Mouse (Mus musculus): ENCODE measurements around the gene Ap3m1. TPM values are rescaled to one million over a fixed set of nuclear protein-coding genes. Genes with fewer than 3 reads are reported as not detected.

Gene Ap3m1
- polyA plus RNA-seq, 1 experiment, result 30.1 TPM

- WGBS, result 51% methylated on average over 4 of the region's 4 CpGs
- TF ChIP-seq POLR2A (IDR thresholded peaks at IDR 0.05; ENCODE audit: borderline replicate concordance, extremely low read depth, low read depth, low read length), result no peak
- no peak for TF ChIP-seq CTCF (IDR thresholded peaks at IDR 0.05; ENCODE audit: insufficient read depth, low read length)
- Histone ChIP-seq H3K4me3 (replicated peaks; ENCODE audit: extremely low read depth, low read depth, low read length) (no peak overlapping the region), H3K4me1 (ENCODE audit: control insufficient read depth, insufficient read depth, low read length) (peaks cover 11% of the 10 kb centered on the region)
- DNase-seq, result no peak
These were observed 35.2 kb upstream of the Ap3m1 start for GRCm38 (mm10) chr14:21087390-21088060.

- WGBS, result 42% methylated on average over 7 of the region's 7 CpGs
- H3K4me1 ChIP-seq (ENCODE audit: control insufficient read depth, insufficient read depth, low read length), result peaks cover 15% of the 10 kb centered on the region
- TF ChIP-seq POLR2A (IDR thresholded peaks at IDR 0.05; ENCODE audit: borderline replicate concordance, extremely low read depth, low read depth, low read length) (no peak), CTCF (IDR thresholded peaks at IDR 0.05; ENCODE audit: insufficient read depth, low read length) (no peak)
- no peak for DNase-seq
- no peak overlapping the region for H3K4me3 ChIP-seq (replicated peaks; ENCODE audit: extremely low read depth, low read depth, low read length)
These were observed 34.6 kb upstream of the Ap3m1 start for GRCm38 (mm10) chr14:21086827-21087351.

GRCm38 (mm10) chr14:21086106-21086505 lies 33.8 kb upstream of the Ap3m1 start:
- Histone ChIP-seq H3K4me1 (ENCODE audit: control insufficient read depth, insufficient read depth, low read length) (peaks cover 17% of the 10 kb centered on the region), H3K4me3 (replicated peaks; ENCODE audit: extremely low read depth, low read depth, low read length) (no peak overlapping the region)
- no peak for TF ChIP-seq CTCF (IDR thresholded peaks at IDR 0.05; ENCODE audit: insufficient read depth, low read length)
- no peak for TF ChIP-seq POLR2A (IDR thresholded peaks at IDR 0.05; ENCODE audit: borderline replicate concordance, extremely low read depth, low read depth, low read length)
- no peak for DNase-seq
- 29% methylated on average over 2 of the region's 2 CpGs for WGBS

GRCm38 (mm10) chr14:21085666-21086065 lies 33.4 kb upstream of the Ap3m1 start:
- WGBS, result 75% methylated on average over 5 of the region's 5 CpGs
- DNase-seq, result no peak
- Histone ChIP-seq H3K4me1 (ENCODE audit: control insufficient read depth, insufficient read depth, low read length) (peaks cover 17% of the 10 kb centered on the region), H3K4me3 (replicated peaks; ENCODE audit: extremely low read depth, low read depth, low read length) (no peak overlapping the region)
- no peak for TF ChIP-seq CTCF (IDR thresholded peaks at IDR 0.05; ENCODE audit: insufficient read depth, low read length)
- no peak for TF ChIP-seq POLR2A (IDR thresholded peaks at IDR 0.05; ENCODE audit: borderline replicate concordance, extremely low read depth, low read depth, low read length)

- Histone ChIP-seq H3K4me3 (replicated peaks; ENCODE audit: extremely low read depth, low read depth, low read length) (no peak overlapping the region), H3K4me1 (ENCODE audit: control insufficient read depth, insufficient read depth, low read length) (peaks cover 16% of the 10 kb centered on the region)
- DNase-seq, result no peak
- TF ChIP-seq POLR2A (IDR thresholded peaks at IDR 0.05; ENCODE audit: borderline replicate concordance, extremely low read depth, low read depth, low read length), result no peak
- no peak for TF ChIP-seq CTCF (IDR thresholded peaks at IDR 0.05; ENCODE audit: insufficient read depth, low read length)
- 63% methylated on average over 1 of the region's 1 CpGs for WGBS
These were observed 30.5 kb upstream of the Ap3m1 start for GRCm38 (mm10) chr14:21082823-21083222.

GRCm38 (mm10) chr14:21078511-21078910 lies 26.2 kb upstream of the Ap3m1 start:
- H3K4me3 ChIP-seq (replicated peaks; ENCODE audit: extremely low read depth, low read depth, low read length), result no peak overlapping the region
- no peak for TF ChIP-seq POLR2A (IDR thresholded peaks at IDR 0.05; ENCODE audit: borderline replicate concordance, extremely low read depth, low read depth, low read length)
- no peak for TF ChIP-seq CTCF (IDR thresholded peaks at IDR 0.05; ENCODE audit: insufficient read depth, low read length)
- peaks cover 22% of the 10 kb centered on the region for H3K4me1 ChIP-seq (ENCODE audit: control insufficient read depth, insufficient read depth, low read length)
- DNase-seq, result no peak

- no peak for TF ChIP-seq CTCF (IDR thresholded peaks at IDR 0.05; ENCODE audit: insufficient read depth, low read length)
- DNase-seq, result no peak
- H3K4me1 ChIP-seq (ENCODE audit: control insufficient read depth, insufficient read depth, low read length), result peaks cover 20% of the 10 kb centered on the region
- 69% methylated on average over 4 of the region's 4 CpGs for WGBS
- H3K4me3 ChIP-seq (replicated peaks; ENCODE audit: extremely low read depth, low read depth, low read length), result no peak overlapping the region
These were observed 25.6 kb upstream of the Ap3m1 start for GRCm38 (mm10) chr14:21077939-21078338.

- DNase-seq, result no peak
- peaks cover 13% of the 10 kb centered on the region for H3K4me1 ChIP-seq (ENCODE audit: control insufficient read depth, insufficient read depth, low read length)
- TF ChIP-seq POLR2A (IDR thresholded peaks at IDR 0.05; ENCODE audit: borderline replicate concordance, extremely low read depth, low read depth, low read length), result no peak
- TF ChIP-seq CTCF (IDR thresholded peaks at IDR 0.05; ENCODE audit: insufficient read depth, low read length), result no peak
- peak overlapping the region; percentile 89 for H3K4me3 ChIP-seq (replicated peaks; ENCODE audit: extremely low read depth, low read depth, low read length)
- WGBS, result 25% methylated on average over 7 of the region's 7 CpGs
These were observed 24.3 kb upstream of the Ap3m1 start for GRCm38 (mm10) chr14:21076501-21077194.

GRCm38 (mm10) chr14:21075751-21076500 lies 23.6 kb upstream of the Ap3m1 start:
- Histone ChIP-seq H3K4me1 (ENCODE audit: control insufficient read depth, insufficient read depth, low read length) (peaks cover 13% of the 10 kb centered on the region), H3K4me3 (replicated peaks; ENCODE audit: extremely low read depth, low read depth, low read length) (peak overlapping the region; percentile 89)
- TF ChIP-seq CTCF (IDR thresholded peaks at IDR 0.05; ENCODE audit: insufficient read depth, low read length) (no peak), POLR2A (IDR thresholded peaks at IDR 0.05; ENCODE audit: borderline replicate concordance, extremely low read depth, low read depth, low read length) (peak; percentile 90; the same call in 1 of the 2 replicates)
- under 1% methylated on average over 59 of the region's 59 CpGs for WGBS
- DNase-seq, result peak; percentile 93
